Mouse (Mus musculus) ES-CJ7 (cell line): ENCODE measurements around the gene Zfp37.
"Not testable (repeated sequence)": the region's sequence is repeated elsewhere in the genome, so short reads cannot be mapped to it uniquely, and the experiment has no call there.

ENCODE experiments used
- DNase-seq: peaks from one replicate; pipeline ENCODE4 v3.0.0; 2011; ENCODE audit warnings: low read depth, low spot score

Zfp37 gene

DNA sequence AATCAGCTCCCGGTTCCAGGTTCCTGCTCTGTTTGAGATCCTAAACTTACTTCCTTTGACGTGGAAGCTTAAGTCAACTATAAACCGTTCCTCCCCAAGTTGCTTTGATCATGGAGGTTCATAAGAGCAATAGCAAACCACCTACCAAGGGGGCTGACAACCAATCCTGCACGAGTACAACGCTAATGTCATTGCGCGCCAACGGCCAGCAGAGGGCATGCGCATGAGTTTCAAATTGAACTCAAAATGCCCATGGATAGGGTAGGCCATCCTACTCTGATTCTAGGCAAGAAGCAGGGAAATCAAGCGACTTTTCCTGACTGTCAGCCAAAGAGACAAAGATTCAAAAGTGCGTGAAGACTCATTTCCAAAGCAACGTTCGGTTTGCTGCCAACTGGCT lies at the start of gene Zfp37:
Zfp37 (minus strand) TSS at position 279 of the 400 bp plus-strand sequence.
- peak; percentile 73 for DNase-seq

DNA sequence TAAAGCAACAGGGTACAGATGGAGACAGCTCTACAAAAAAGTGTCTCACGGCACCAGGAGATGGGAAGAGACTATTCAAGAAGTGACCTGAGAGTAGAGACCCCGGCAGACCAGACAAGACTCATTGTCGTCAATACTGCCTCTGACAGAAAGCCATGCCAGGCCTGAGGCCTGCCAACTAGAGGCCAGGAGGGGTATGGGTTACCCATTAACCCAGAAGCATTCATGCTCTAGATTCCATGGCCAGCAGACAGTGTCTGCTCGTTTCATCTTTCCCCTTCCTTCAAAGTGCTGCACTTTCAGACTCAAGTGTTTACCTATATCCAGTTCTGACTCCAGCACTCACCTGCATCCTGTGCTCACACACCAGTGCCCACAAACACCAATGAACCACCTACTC lies 47.2 kb upstream of the Zfp37 start:
- DNase-seq = no peak

DNA sequence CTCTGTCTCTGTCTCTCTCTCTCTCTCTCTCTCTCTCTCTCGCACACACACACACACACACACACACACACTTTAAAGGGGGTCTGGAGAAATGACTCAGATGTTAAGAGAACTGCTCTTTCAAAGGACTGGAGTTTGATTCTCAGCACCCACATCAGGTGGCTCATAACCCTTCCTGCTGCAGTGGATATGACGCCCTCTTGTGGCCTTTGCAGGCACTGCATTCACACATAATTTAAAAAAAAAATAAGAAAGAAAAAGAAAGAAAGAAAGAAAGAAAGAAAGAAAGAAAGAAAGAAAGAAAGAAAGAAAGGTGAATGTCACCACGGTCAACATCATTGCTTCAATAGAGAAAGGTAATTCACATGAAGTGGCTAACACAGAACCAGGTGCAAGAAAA lies 46.4 kb upstream of the Zfp37 start:
- no peak for DNase-seq

DNA sequence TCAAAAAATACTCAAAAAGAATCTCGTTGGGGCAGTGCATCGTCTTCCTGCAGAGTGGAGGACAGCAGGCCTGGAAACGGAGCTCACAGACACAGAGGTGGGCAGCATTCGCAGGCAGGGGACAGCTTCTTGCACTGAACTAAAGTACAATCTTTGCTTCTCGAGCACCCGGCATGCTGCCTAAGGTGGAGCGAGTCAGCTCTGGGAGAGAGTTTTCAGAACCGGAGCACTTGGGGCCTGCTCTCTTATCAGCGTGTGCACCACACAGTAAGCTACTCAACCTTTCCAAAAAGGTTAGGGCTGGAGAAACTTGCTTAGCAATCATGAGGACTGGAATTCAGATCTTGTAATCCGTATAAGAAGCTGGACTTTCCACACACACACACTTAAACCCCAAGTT lies 45.8 kb upstream of the Zfp37 start:
- no peak for DNase-seq

DNA sequence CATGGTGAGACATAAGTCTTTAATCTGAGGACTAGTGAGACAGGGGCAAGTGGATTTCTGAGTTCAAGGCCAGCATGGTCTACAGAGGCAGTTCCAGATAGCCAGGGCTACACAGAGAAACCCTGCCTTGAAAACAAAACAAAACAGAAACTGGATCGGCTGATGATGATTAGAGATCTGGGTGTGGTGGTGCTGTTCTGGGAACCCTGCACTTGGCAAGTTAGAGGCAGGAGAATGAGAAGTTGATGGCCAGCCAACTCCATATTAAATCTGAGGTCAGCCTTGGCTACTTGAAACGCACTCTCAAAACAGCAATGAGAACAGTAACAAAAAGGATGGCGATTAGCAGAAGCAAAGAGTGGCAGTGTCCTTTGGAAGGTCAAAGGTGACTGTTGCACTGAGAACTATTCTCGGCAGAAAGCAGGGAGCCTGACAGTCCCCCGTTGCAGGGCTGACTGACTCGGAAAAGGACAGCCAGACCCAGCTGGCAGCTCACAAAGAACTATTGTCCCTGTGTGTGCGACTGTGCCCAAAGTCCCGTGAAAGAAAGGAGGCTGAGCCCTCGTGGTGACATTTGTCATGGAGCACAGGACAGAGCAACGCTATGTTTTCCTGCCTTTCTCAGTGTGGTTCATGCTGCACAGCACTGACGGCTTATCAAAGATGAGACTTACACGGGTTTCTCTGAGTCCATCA lies 44.1 kb upstream of the Zfp37 start:
- no peak for DNase-seq

DNA sequence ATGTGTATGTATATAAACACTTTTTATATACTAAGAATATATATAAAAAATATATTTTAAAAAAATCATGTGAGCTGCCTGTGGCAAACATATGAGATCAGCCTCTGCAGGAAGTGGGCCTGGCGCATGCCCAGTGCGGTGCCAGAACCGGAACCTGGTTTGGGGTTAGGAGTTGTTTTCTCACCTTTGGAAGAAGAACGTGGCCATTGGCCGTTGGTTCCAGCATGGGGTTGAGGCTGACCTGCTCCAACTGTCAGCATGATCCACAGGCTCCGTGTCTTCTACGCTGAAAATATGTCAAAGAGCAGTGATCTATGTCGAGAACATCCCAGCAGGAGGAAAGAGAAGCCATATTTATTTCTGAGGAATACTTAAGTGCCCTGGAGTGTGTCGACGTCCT lies 43.1 kb upstream of the Zfp37 start:
- DNase-seq = no peak

DNA sequence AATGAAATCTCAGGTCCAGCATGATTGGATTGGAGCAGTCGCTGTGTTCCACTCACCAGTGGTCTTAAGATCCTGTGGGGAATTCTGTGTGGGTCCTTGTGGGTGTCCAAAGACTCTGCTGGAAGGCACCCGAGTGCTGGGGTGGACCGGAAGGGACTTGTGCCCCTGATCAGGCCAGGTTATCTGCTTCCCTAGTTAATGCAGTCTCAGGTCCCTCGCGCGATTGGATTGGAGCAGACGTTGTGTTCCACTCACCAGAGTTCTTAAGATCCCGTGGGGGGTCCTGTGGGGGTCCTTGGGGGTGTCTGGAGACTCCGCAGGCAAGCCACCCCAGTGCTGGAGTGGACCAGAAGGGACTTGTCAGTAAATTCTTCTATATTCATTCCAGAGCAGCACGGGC lies 41.8 kb upstream of the Zfp37 start:
- DNase-seq = no peak

DNA sequence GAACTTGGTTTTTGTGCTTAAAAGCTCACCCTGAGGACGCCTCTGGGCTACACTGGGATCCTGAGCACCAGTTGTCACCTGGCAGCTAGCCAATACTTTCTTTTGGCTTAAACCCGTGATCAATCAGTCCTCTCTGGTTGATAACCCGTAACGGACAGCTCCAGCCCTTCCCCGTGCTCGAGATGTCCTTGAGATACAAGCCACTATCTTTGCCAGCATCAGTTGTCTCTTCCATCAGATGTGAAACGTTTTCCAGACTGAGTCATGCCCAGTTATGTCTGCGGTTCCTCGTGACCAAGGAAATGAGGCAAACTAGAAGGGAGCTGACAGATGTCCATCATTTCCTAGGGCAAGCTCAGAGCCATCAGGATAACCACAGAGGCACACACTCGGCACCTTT lies 36.3 kb upstream of the Zfp37 start:
- no peak for DNase-seq

DNA sequence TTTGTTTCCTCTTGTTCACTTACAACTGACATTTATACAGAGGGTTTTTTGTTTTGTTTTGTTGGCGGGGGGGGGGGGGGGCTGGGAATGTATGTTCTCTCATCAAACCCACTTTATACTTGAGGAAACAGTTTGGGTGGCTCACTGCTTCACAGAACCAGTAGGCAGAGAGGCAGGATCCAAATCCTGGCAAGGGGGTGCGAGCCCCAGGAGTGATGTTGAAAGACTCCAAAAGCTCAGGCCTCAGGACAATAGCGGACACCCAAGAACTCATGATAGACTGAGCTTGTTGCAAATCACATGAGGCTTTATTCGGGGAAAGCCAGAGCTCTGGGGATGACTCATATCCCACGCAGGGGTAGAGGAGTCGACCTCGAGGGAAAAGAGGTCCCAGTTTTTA lies 35.2 kb upstream of the Zfp37 start:
- not testable (repeated sequence) for DNase-seq

DNA sequence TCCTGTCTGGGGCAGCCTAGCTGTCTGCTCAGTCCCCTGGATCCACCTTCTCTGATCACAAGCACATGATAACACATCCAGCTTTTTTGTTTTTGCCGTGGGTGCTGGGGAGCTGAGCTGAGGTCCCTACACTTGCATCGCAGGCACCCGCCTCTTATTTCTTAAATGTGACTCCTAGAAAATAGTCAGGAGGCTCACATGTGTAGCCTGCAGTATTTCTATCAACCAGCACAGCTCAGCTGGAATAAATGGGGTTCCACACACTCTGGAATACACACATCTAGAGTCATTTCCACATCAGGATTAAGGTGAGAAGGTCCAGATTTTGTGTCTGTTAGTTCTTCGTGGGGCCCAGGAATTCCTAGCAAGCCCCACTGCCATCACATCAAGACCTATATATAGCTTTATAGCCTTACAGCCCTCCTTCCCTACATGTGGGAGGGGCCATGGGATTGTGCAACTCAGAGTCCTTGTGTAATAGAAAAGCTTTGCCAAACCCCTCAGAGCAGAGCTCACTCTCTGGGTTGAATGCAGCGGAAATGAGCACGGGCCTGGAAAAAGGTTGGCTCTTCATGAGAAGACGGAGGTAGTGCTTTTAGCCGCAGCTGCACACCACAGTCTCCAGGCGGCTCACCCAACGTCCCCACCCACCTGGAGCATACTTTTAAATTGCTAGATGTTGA lies 34.4 kb upstream of the Zfp37 start:
- no peak for DNase-seq

DNA sequence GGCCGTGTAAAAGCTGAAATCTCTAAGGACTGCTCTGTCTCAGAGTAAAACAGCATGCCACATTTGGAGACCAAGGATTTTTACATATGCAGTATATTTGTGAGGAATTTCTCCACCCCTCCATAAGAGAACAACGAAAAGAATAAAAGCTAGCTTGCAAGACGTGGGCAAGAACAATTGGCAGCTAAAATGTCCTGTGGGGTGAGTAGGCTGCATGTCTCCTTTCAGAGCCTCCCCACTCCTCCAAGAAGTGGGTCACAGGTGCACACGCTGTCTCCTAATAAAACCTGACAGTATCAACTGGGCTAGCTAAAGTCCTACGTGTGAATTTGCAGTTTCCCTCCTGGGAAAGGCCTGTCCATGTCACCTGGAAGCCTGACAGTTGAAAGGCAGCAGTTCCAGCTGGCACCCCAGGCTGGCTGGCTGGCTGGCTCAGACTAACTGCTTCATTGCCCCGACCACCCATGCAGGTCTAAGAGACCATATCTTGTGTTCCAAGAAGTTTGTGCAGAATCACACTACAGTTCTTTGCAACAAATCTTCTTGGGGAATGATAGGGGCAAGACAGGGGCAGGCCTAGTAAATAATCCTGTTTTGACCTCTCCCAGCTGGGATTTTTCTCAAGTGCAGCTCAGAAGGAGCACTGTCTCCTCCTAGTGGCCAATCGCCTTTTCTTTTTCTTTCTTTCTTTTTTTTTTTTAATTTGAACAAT lies 32.4 kb upstream of the Zfp37 start:
- peak; percentile 41 for DNase-seq

DNA sequence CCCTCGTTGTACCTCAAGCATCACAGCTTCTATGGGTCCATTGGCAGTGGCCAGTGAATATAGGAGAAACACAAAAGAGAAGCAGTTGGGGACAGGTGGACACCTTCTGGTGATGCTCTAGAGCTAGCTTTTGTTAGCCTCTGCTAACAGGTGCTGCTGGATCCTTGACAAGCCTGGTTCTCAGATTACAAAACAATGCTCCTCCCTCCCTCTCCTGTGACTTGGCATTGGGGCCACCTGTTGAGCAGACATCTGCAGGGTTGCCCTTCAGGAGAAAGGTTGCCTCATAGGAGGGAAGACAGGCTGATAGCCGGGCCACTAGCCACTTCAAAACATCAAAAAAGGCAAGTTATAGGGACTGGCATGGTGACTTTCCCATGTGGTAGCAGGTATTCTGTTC lies 31.4 kb upstream of the Zfp37 start, which contains the start of gene Slc31a2:
Slc31a2 (plus strand) TSS at position 287 of the 400 bp plus-strand sequence.
- peak; percentile 44 for DNase-seq

DNA sequence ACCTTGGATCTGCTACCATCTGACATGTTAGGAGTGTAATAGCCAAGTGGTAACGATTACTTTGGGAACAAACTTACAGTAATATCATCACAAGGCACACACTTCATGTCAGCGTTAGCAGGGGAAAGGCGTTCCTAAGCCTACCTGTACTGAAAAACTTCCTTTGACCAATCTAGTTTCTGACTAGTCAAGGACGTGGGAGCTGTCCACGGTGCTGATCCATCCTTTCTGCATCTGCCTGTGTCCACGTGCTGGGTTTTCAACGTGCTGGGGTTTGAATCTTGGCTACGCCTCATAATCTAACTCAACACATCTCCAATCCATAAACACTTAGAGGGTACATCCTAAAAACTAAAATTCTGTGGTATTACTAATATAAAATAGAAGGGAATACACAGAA lies 26.1 kb upstream of the Zfp37 start:
- DNase-seq = peak; percentile 78

DNA sequence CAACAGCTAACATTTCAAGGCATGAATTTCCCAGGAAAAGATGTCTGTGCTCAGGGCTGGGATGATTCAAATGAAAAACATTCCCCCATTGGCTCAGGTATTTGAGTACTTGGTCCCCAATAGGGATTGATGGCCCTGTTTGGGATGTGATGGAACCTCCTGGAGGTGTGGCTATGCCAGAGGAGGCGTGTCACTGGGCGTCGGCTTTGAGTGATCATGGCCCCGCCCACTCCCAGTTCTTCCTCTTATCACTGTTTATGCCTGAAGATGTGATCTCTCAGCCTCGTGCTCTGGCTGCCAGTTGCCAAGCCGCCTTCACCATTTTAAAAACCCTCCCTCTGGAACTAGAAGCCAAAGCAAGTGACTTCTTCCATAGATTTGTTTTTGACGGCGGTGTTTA lies 23.7 kb upstream of the Zfp37 start:
- DNase-seq = peak; percentile 69

DNA sequence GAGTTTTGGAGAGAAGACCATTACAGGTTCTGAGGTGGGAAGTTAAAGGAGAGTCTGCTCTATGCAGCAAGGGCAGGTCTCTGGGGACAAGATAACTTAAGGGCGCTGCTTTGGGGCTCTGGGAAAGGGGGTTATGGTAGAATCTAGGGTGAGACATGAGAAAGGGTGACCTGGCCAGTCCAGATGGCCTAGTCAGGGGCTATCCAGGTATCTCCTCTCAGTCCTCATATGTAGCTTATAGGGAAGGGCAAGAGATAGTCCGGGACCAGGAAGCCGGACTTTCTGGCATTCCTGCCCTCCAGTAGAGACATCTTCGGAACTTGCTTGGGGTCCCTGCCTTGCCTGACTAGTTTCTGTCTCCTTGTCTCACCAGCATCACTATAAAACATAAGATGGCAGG lies 20.9 kb upstream of the Zfp37 start:
- DNase-seq = no peak

DNA sequence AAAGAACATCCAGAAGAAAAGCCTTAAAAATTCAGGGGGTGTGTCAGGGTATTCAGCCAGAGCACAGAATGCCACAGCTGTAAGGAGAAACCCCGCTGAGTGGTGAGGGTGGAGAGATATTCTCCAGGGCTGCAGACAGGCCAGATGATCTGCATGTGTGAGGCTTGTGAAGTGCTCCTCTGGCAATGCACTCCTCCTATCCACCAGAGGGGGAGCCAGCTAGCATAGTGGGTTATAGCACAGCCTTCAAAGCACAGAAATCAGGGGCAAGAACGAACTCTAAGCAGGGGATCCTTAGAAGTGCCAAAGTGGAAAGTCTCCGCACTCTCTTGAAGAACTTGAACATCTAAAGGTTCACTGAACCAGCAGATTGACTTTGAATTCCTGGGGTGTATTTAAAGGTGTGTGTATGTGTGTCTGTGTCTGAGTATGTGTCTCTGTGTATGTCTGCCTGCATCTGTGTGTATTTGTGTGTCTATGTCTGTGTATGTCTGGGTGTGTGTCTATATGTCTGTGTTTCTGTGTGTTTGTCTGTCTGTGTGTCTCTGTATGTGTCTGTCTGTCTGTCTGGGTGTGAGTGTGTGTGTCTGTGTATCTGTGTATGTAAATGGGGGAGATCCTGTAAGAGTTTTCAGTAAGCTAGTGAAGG lies 20.2 kb upstream of the Zfp37 start:
- peak; percentile 96 for DNase-seq

DNA sequence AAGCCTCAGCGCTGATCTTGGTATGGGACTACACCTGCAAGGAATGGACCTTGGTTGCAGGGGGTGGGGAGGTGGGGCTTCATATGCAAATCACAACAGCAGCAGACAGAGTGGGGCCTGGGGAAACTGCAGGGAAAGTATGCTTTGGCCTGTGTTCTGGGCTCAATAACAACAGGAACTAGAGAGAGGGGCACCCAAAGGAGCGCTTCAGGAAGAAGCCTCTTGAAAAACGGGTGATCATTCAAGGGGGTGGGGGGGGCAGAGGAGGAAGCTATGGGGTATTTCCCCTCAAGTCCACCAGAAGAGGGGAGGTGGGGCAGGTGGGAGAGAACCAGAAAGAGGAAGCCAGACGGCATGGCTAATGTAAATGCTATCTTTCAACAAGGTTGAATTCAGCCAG lies 17.5 kb upstream of the Zfp37 start:
- DNase-seq = peak; percentile 52

DNA sequence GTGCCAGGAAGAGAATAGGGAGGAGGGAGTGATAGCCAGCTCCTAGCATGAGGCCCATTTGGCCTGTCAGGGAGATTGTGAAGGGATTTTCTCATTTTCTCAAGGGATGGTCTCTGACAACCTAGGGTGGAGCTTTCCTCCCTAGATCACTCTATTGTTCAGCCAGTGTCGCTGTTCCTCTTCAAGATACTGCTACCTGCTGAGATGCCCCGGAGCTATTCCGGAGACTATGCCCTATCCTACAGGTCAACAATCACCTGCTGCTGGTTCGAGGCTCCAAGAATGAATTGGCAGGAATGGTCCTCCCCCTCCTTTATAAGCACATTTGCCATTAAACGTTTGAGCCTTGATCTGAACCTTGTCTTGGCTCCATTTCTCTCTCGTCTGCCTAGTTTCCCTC lies 9.7 kb upstream of the Zfp37 start:
- peak; percentile 85 for DNase-seq

DNA sequence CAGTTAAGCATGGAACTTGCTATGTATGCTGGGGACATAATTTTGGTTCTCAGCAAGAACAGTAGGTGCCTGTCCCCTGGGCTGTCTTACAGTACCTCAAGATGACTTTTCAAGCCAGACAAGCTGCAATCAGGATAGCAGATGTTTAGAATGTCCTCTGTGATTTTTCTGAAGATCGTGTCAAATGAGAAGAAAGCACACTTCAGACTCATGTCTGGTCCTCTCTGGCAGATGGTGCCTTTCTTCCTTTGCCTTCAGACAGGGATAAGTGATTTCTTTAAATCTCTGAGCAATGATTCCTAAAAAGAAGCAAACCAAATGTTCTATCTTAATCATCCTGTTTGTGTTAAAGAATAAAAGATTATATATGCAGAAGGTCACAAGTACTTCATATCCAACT lies 694 bp downstream of the Zfp37 start:
- no peak for DNase-seq

DNA sequence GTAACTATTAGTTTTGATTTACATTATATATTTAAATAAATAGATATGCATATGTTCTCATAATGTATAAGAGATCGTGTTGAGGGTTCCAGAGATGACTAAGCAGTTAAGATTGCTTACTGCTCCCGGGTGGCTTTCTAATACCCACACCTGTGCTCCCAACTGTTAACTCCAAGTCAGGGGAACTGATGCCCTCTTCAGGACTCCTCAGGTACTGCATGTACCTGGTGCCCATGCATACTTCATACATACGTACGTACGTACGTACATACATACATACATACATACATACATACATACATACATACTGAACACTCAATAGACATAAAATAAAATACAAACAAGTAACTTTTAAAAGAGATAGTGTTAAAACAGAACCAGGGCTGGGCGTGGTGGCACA lies 1.4 kb downstream of the Zfp37 start:
- peak; percentile 72 for DNase-seq

DNA sequence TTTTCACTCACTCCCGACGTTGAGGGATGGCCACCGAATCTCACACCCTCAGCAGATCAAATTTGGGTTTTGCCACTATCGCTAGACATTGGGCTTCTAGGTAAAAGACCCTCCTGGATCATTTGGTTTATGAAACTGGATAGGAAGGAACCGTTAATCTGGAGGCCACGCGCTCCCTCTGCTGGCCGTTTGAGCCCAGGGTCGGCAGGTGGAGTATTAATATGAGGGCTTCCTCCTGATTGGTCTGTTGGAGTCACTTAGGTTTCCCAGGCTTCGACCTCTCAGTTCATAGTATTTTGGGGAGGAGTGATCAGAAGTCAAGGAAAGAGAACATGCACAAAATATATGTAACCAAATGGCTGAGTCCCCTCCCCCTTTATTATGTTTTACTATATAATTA lies 2.5 kb downstream of the Zfp37 start:
- DNase-seq = peak; percentile 50

DNA sequence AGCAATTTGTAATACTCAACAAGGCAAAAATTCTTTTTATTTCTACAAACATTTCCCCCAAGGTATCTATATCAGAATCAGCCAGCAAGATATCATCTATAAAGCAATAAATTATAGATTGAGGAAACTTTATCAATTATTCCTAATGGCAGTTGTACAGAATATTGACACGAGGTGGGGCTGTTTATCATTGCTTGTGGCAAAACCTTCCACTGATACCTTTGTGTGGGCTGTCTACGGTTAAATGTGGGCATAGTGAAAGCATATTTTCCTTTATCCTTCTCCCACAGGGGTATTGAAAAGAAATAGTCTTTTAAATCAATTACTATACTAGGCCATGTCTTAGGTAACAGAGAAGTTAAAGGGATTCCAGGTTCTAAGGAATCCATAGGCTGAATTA lies 17.4 kb downstream of the Zfp37 start:
- no peak for DNase-seq
